9 mouse cellular contexts compared by ENCODE assay signal in genomic region chr10:80376160-80376559, GRCm38 (mm10). TPM values are rescaled to one million over a fixed set of nuclear protein-coding genes. Genes with fewer than 3 reads are reported as not detected.
A peak's percentile ranks its signal among the peaks of the same experiment; 100 is the strongest.
DNase-seq lines count a peak whose midpoint lies in the region; ATAC-seq and TF ChIP-seq lines count a peak whose summit lies in the region.
"Had no signal": no experiment of that assay in that cellular context is flagged by ENCODE, and none has a peak within 500 bp of the region (broad histone marks: within the 10 kb centered on the region; RNA-seq: fewer than 3 reads in every experiment).

No protein-coding gene starts in this region.

- no peak overlapping the region for H3K4me3 ChIP-seq in kidney, postnatal 0 days (replicated peaks; ENCODE audit: low read depth, low read length)
- H3K4me3 ChIP-seq in liver, embryonic 13.5 days (replicated peaks), result no peak overlapping the region
- no peak overlapping the region for H3K4me3 ChIP-seq in olfactory bulb, adult 2 months (ENCODE audit: insufficient read depth, low read depth, low read length)
- H3K4me3 ChIP-seq: erythroblast, embryonic 14.5 days had no signal

- H3K9me3 ChIP-seq in kidney, postnatal 0 days (replicated peaks; ENCODE audit: low read length), result no peaks in the 10 kb centered on the region
- no peaks in the 10 kb centered on the region for H3K9me3 ChIP-seq in liver, embryonic 13.5 days (replicated peaks)

- H3K27me3 ChIP-seq in kidney, postnatal 0 days (ENCODE audit: insufficient read depth, low read length), result no peaks in the 10 kb centered on the region
- peaks cover 22% of the 10 kb centered on the region for H3K27me3 ChIP-seq in liver, embryonic 13.5 days

- no peak overlapping the region for H3K9ac ChIP-seq in kidney, postnatal 0 days (ENCODE audit: low read depth, low read length)
- H3K9ac ChIP-seq in liver, embryonic 13.5 days, result no peak overlapping the region

- H3K4me2 ChIP-seq in kidney, postnatal 0 days (ENCODE audit: low read length), result no peak overlapping the region
- no peak overlapping the region for H3K4me2 ChIP-seq in liver, embryonic 13.5 days

- H3K36me3 ChIP-seq in kidney, postnatal 0 days (ENCODE audit: insufficient read depth, low read length), result peaks cover 4% of the 10 kb centered on the region
- peaks cover 6% of the 10 kb centered on the region for H3K36me3 ChIP-seq in liver, embryonic 13.5 days

- H3K4me1 ChIP-seq in kidney, postnatal 0 days (replicated peaks; ENCODE audit: insufficient read depth, low read length), result no peaks in the 10 kb centered on the region
- H3K4me1 ChIP-seq in liver, embryonic 13.5 days (replicated peaks), result peaks cover 12% of the 10 kb centered on the region; the same call in 1 of the 2 replicates
- H3K4me1 ChIP-seq in olfactory bulb, adult 2 months (ENCODE audit: control insufficient read depth, insufficient read depth, low read length), result peaks cover 10% of the 10 kb centered on the region

- peak; percentile 97 for TF ChIP-seq CTCF in kidney, postnatal 0 days (IDR thresholded peaks at IDR 0.05; ENCODE audit: low read depth)
- peak; percentile 93 for TF ChIP-seq CTCF in olfactory bulb, adult 2 months (IDR thresholded peaks at IDR 0.05; ENCODE audit: insufficient read depth, low read depth, low read length)

- DNase-seq in 3134 (ENCODE audit: extremely low read depth, insufficient read length, low spot score), result peak; percentile 55
- DNase-seq in Muller cell, postnatal 12 days (ENCODE audit: inconsistent ontology term), result peak; percentile 75
- peak; percentile 93 for DNase-seq in cerebellum, adult 9-10 months
- peak; percentile 88 to 92 for DNase-seq in frontal cortex, postnatal 36 days (ENCODE audit: low spot score in 2 of 2)
- DNase-seq in kidney, postnatal 0 days (ENCODE audit: low spot score), result peak; percentile 96
- peak; percentile 80 for DNase-seq in liver, embryonic 13.5 days
- peak; percentile 89 for DNase-seq in testis, postnatal 14 days (ENCODE audit: low spot score)

- 0 out of 2 replicates have a peak, but pooled peaks have one; percentile 16 for ATAC-seq in kidney, postnatal 0 days (replicated peaks; ENCODE audit: low FRiP score, low read depth)
- 0 out of 2 replicates have a peak, but pooled peaks have one; percentile 27 for ATAC-seq in liver, embryonic 13.5 days (ENCODE audit: low read depth)

- H3K27ac ChIP-seq in kidney, postnatal 0 days, result no peak overlapping the region
- no peak overlapping the region for H3K27ac ChIP-seq in liver, embryonic 13.5 days
- H3K27ac ChIP-seq in olfactory bulb, adult 2 months (ENCODE audit: insufficient read depth, low read depth, low read length), result no peak overlapping the region

- 2% methylated on average over 7 of the region's 7 CpGs for WGBS in kidney, postnatal 0 days
- WGBS in liver, embryonic 13.5 days (ENCODE audit: insufficient replicate concordance), result under 1% methylated on average over 7 of the region's 7 CpGs
- 3% methylated on average over 7 of the region's 7 CpGs for WGBS in olfactory bulb, adult 2 months

- no peak for TF ChIP-seq POLR2A in olfactory bulb, adult 2 months (IDR thresholded peaks at IDR 0.05; ENCODE audit: insufficient read depth, low read depth, low read length)

RNA-seq across cellular contexts. Expression of gene Mex3d, which starts 11.3 kb away (rescaled TPM):
- polyA plus RNA-seq in kidney, postnatal 0 days (2015; fragmentation: Nextera tagmentation; extraction: Ambion mirVana), result 6.6 and 7.8 TPM in 2 replicates
- 1.0 and 1.1 TPM in 2 replicates for polyA plus RNA-seq in liver, embryonic 13.5 days (2015; fragmentation: Nextera tagmentation; extraction: Ambion mirVana)
- not detected in 2 replicates for polyA plus RNA-seq in olfactory bulb, adult 2 months (2012; ENCODE audit: insufficient read depth, insufficient read length, low replicate concordance, missing spikeins)

RNA-seq across cellular contexts. Expression of gene Plk5, which starts 19.9 kb away (rescaled TPM):
- 0.51 and 1.0 TPM in 2 replicates for polyA plus RNA-seq in kidney, postnatal 0 days (2015; fragmentation: Nextera tagmentation; extraction: Ambion mirVana)
- polyA plus RNA-seq in liver, embryonic 13.5 days (2015; fragmentation: Nextera tagmentation; extraction: Ambion mirVana), result 0.12 TPM in 1 of 2 replicates, not detected in the other
- not detected in 2 replicates for polyA plus RNA-seq in olfactory bulb, adult 2 months (2012; ENCODE audit: insufficient read depth, insufficient read length, low replicate concordance, missing spikeins)
- polyA plus RNA-seq: erythroblast, embryonic 14.5 days had no signal

RNA-seq across cellular contexts. Expression of gene Mbd3, which starts 23.2 kb away (rescaled TPM):
- 163 and 165 TPM in 2 replicates for polyA plus RNA-seq in kidney, postnatal 0 days (2015; fragmentation: Nextera tagmentation; extraction: Ambion mirVana)
- polyA plus RNA-seq in liver, embryonic 13.5 days (2015; fragmentation: Nextera tagmentation; extraction: Ambion mirVana), result 81.2 and 87.4 TPM in 2 replicates
- not detected in 2 replicates for polyA plus RNA-seq in olfactory bulb, adult 2 months (2012; ENCODE audit: insufficient read depth, insufficient read length, low replicate concordance, missing spikeins)

RNA-seq across cellular contexts. Expression of gene Adamtsl5, which starts 27.9 kb away (rescaled TPM):
- polyA plus RNA-seq in kidney, postnatal 0 days (2015; fragmentation: Nextera tagmentation; extraction: Ambion mirVana), result 3.0 and 3.2 TPM in 2 replicates
- 1.8 and 2.5 TPM in 2 replicates for polyA plus RNA-seq in liver, embryonic 13.5 days (2015; fragmentation: Nextera tagmentation; extraction: Ambion mirVana)
- not detected in 2 replicates for polyA plus RNA-seq in olfactory bulb, adult 2 months (2012; ENCODE audit: insufficient read depth, insufficient read length, low replicate concordance, missing spikeins)

RNA-seq across cellular contexts. Expression of gene Uqcr11, which starts 30.5 kb away (rescaled TPM):
- polyA plus RNA-seq in kidney, postnatal 0 days (2015; fragmentation: Nextera tagmentation; extraction: Ambion mirVana), result 1,117 and 1,253 TPM in 2 replicates
- polyA plus RNA-seq in liver, embryonic 13.5 days (2015; fragmentation: Nextera tagmentation; extraction: Ambion mirVana), result 474 and 603 TPM in 2 replicates
- polyA plus RNA-seq in olfactory bulb, adult 2 months (2012; ENCODE audit: insufficient read depth, insufficient read length, low replicate concordance, missing spikeins), result not detected in 2 replicates
